Mouse (Mus musculus) forebrain, embryonic 14.5 days (tissue): ENCODE measurements around the gene Rtl5. TPM values are rescaled to one million over a fixed set of nuclear protein-coding genes. Genes with fewer than 3 reads are reported as not detected.

Source experiments
- ATAC-seq: fragments of 200-750 bp; cut with Nextera tagmentation; 2 replicates; pipeline ENCODE4 v1.8.0; 2017; ENCODE audit warnings: mild to moderate bottlenecking, moderate library complexity
- DNase-seq: peaks from one replicate; pipeline ENCODE4 v3.0.0-alpha.2; 2015; ENCODE audit warnings: low spot score
- H3K27ac ChIP-seq: fragments of 300-500 bp; sonication (generic); 2 replicates; pipeline ENCODE4 v1.5.1; 2014; ENCODE audit warnings: low read depth, mild to moderate bottlenecking, control low read depth, low read length, moderate library complexity
- H3K27me3 ChIP-seq: fragments of 300-500 bp; sonication (generic); replicated peaks from 2 replicates; pipeline ENCODE4 v1.6.1; 2014; ENCODE audit warnings: low read length, control low read depth, mixed read lengths; ENCODE audit not compliant: control insufficient read depth, insufficient read depth
- H3K36me3 ChIP-seq: fragments of 300-500 bp; sonication (generic); 2 replicates; pipeline ENCODE4 v1.6.1; 2014; ENCODE audit warnings: low read length, control low read depth; ENCODE audit not compliant: control insufficient read depth, insufficient read depth
- H3K4me1 ChIP-seq: fragments of 300-500 bp; sonication (generic); 2 replicates; pipeline ENCODE4 v1.6.1; 2014; ENCODE audit warnings: antibody characterized with exemption, low read length, control low read depth; ENCODE audit not compliant: control insufficient read depth, insufficient read depth
- H3K4me2 ChIP-seq: fragments of 300-500 bp; sonication (generic); 2 replicates; pipeline ENCODE4 v1.6.1; 2014; ENCODE audit warnings: mild to moderate bottlenecking, control low read depth, low read length
- H3K4me3 ChIP-seq: fragments of 300-500 bp; sonication (generic); 2 replicates; pipeline ENCODE4 v1.5.1; 2014; ENCODE audit warnings: low read depth, low read length, control low read depth
- H3K9ac ChIP-seq: fragments of 300-500 bp; sonication (generic); 2 replicates; pipeline ENCODE4 v1.6.1; 2014; ENCODE audit warnings: mild to moderate bottlenecking, low read length, control low read depth, moderate library complexity
- H3K9me3 ChIP-seq: fragments of 300-500 bp; sonication (generic); replicated peaks from 2 replicates; pipeline ENCODE4 v1.6.1; 2016; ENCODE audit warnings: low read length, control low read depth, mixed read lengths; ENCODE audit not compliant: control insufficient read depth
- WGBS: fragments of 180-500 bp; shearing (Covaris S2); extraction: QIAGEN DNeasy Blood & Tissue Kit; methylation state at CpG from one replicate; pipeline ENCODE4 v1.1.7; 2014; 5-methylcytosine and 5-hydroxymethylcytosine counted together
- polyA plus RNA-seq: library from polyadenylated mRNA; unstranded; fragments of >200 nt; fragmentation: Nextera tagmentation; extraction: Ambion mirVana; gene quantifications from 2 replicates; pipeline ENCODE4 v1.2.1, GENCODE M21; 2014

The Rtl5 gene
- polyA plus RNA-seq, 1 experiment from 2014 or later = 11.0 TPM

DNA sequence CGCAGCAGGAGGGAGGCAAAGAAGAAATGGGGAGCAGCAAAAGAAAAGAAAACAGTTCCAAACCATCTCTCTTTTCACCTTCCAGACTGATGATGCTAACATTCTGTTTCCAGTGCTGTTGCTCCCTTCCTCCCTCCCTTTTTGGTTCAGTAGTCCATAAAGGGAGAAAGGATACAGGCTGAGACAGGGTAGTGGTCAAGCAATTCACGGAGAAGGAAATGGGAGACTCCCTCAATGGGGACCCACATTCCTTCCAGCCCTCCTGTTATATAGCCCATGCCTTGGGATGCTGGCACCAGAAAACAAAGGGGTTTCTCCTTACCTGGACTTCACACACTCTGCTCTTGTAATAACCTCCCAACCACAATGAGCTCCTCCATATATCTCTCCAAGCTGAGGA is 413 bp upstream of the Rtl5 start:
- WGBS = 35% methylated on average over 2 of the region's 2 CpGs
- ATAC-seq = peak; percentile 30
- no peak for DNase-seq
- peak overlapping the region; percentile 58 for H3K4me2 ChIP-seq
- H3K4me1 ChIP-seq = peaks cover 5% of the 10 kb centered on the region; the same call in 1 of the 2 replicates
- H3K27me3 ChIP-seq = no peaks in the 10 kb centered on the region
- H3K9ac ChIP-seq = peak overlapping the region; percentile 50; the same call in 1 of the 2 replicates
- peak overlapping the region; percentile 52 for H3K4me3 ChIP-seq
- no peaks in the 10 kb centered on the region for H3K9me3 ChIP-seq
- H3K27ac ChIP-seq = peak overlapping the region; percentile 77
- peaks cover 4% of the 10 kb centered on the region; the same call in 1 of the 2 replicates for H3K36me3 ChIP-seq

- Histone ChIP-seq H3K4me1 (peaks cover 5% of the 10 kb centered on the region; the same call in 1 of the 2 replicates), H3K9ac (no peak overlapping the region), H3K4me3 (no peak overlapping the region), H3K27me3 (no peaks in the 10 kb centered on the region), H3K4me2 (peak overlapping the region; percentile 58; the same call in 1 of the 2 replicates), H3K27ac (no peak overlapping the region), H3K36me3 (peaks cover 4% of the 10 kb centered on the region; the same call in 1 of the 2 replicates), H3K9me3 (no peaks in the 10 kb centered on the region)
- WGBS = 92% methylated on average over 24 of the region's 24 CpGs
- ATAC-seq (no peak), DNase-seq (no peak)
Observed at GRCm38 (mm10) chrX:102068811-102069540, 2.1 kb downstream of the Rtl5 start.

DNA sequence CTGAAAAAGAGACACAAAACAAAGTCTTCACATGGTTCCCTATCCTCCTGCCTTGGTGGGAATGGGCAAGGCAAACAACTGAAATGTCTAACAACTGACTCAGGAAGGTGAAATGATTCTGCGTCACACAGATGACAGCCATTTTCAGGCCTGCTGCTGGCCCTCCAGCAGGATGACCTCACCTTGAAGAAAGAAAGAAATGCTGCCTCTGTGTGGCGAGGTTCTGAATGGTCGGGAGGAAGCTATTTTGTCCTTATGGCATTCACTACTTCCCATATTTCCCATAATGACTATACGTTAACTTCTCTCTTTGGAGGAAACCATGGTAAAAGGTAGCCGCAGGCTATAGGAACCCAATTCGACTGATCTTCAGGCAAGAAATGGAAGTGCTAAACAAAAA is 4.0 kb downstream of the Rtl5 start:
- H3K4me1 ChIP-seq = peaks cover 5% of the 10 kb centered on the region; the same call in 1 of the 2 replicates
- no peak overlapping the region for H3K4me3 ChIP-seq
- peak overlapping the region; percentile 25; the same call in 1 of the 2 replicates for H3K4me2 ChIP-seq
- no peak overlapping the region for H3K27ac ChIP-seq
- no peaks in the 10 kb centered on the region for H3K9me3 ChIP-seq
- H3K9ac ChIP-seq = no peak overlapping the region
- 65% methylated on average over 6 of the region's 6 CpGs for WGBS
- no peak for DNase-seq
- H3K36me3 ChIP-seq = peaks cover 4% of the 10 kb centered on the region; the same call in 1 of the 2 replicates
- no peak for ATAC-seq
- H3K27me3 ChIP-seq = no peaks in the 10 kb centered on the region

DNA sequence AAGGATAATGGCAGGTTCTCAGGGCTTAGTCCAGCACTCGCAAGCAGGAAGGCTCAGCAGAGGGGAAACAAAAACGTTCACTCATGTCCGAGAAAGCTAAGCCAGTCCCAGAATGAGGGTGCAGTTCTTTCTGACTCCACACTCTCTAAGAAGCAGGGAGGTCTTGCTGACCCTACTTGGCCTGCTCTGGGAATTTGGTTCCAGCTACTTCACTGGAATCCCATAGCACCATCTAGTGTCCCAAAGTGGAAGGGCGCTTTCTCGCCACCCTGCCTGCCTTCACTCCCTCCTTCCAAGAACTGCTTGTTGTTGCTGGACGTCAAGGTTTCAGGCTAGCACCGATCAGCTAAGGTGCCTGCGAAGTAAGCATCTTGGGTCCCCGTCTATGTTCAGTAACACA is 5.0 kb downstream of the Rtl5 start:
- peak; percentile 19 for ATAC-seq
- H3K27me3 ChIP-seq = no peaks in the 10 kb centered on the region
- peak; percentile 79 for DNase-seq
- H3K27ac ChIP-seq = no peak overlapping the region
- no peaks in the 10 kb centered on the region for H3K9me3 ChIP-seq
- WGBS = 25% methylated on average over 9 of the region's 9 CpGs
- no peak overlapping the region for H3K4me3 ChIP-seq
- H3K36me3 ChIP-seq = peaks cover 4% of the 10 kb centered on the region; the same call in 1 of the 2 replicates
- no peak overlapping the region for H3K9ac ChIP-seq
- H3K4me2 ChIP-seq = no peak overlapping the region
- H3K4me1 ChIP-seq = no peaks in the 10 kb centered on the region

GRCm38 (mm10) chrX:102065213-102065775 is 5.8 kb downstream of the Rtl5 start:
- no peak for ATAC-seq
- peaks cover 4% of the 10 kb centered on the region; the same call in 1 of the 2 replicates for H3K36me3 ChIP-seq
- no peak overlapping the region for H3K4me3 ChIP-seq
- no peak for DNase-seq
- H3K27ac ChIP-seq = no peak overlapping the region
- H3K9me3 ChIP-seq = no peaks in the 10 kb centered on the region
- no peak overlapping the region for H3K9ac ChIP-seq
- H3K27me3 ChIP-seq = no peaks in the 10 kb centered on the region
- H3K4me1 ChIP-seq = no peaks in the 10 kb centered on the region
- H3K4me2 ChIP-seq = no peak overlapping the region
- WGBS = 38% methylated on average over 4 of the region's 4 CpGs

DNA sequence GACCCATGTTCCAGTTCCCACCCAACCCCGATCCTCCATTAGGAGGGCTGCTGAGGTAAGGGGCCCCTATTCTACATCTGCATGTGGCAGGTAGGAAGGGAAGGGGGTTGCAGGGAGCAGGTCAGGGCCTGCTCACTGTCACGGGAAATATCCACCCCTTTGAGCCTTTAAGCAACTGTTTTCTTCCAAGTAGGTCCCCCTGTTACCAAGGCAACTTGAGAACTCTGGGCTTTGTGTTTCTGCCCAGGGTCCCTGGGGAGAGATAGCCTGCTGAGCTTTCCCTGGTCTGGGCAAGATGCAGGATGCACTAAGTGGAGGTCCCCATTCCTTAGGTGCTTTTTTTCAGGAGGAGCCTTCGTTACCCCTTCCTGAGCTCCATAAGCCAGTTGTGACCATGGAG is 7.0 kb downstream of the Rtl5 start:
- H3K4me3 ChIP-seq = no peak overlapping the region
- 56% methylated on average over 3 of the region's 3 CpGs for WGBS

DNA sequence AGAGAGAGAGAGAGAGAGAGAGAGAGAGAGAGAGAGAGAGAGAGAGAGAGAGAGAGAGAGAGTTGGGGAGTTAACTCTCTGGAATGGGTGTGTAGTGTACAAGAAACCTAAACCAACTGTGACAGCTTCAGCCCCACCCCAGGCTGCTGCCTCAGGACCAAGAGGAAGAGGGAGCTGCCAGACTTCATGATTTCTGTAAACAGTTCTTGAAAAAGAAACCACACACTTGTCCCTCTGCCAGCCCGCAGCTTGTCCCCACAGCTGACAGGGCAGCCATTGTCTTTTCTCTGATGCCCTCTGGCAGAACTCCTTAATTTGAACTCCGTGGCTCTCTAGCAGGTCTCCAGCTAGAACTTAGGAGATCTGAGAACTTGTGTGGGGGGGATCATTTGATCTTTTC is 10.2 kb downstream of the Rtl5 start:
- no peaks in the 10 kb centered on the region for H3K27me3 ChIP-seq
- DNase-seq (peak; percentile 57), ATAC-seq (0 out of 2 replicates have a peak, but pooled peaks have one; percentile 42)
- H3K9ac ChIP-seq = no peak overlapping the region
- no peaks in the 10 kb centered on the region for H3K4me1 ChIP-seq
- H3K4me3 ChIP-seq = no peak overlapping the region
- no peaks in the 10 kb centered on the region for H3K9me3 ChIP-seq
- no peak overlapping the region for H3K4me2 ChIP-seq
- no peak overlapping the region for H3K27ac ChIP-seq
- H3K36me3 ChIP-seq = no peaks in the 10 kb centered on the region
- 36% methylated on average over 2 of the region's 2 CpGs for WGBS

More for the DNA sequence above, 7.0 kb downstream of the Rtl5 start:
- H3K9me3 ChIP-seq = no peaks in the 10 kb centered on the region
- ATAC-seq (no peak), DNase-seq (no peak)
- peaks cover 4% of the 10 kb centered on the region; the same call in 1 of the 2 replicates for H3K36me3 ChIP-seq
- no peak overlapping the region for H3K4me2 ChIP-seq
- no peak overlapping the region for H3K27ac ChIP-seq
- no peak overlapping the region for H3K9ac ChIP-seq
- no peaks in the 10 kb centered on the region for H3K27me3 ChIP-seq
- H3K4me1 ChIP-seq = no peaks in the 10 kb centered on the region

DNA sequence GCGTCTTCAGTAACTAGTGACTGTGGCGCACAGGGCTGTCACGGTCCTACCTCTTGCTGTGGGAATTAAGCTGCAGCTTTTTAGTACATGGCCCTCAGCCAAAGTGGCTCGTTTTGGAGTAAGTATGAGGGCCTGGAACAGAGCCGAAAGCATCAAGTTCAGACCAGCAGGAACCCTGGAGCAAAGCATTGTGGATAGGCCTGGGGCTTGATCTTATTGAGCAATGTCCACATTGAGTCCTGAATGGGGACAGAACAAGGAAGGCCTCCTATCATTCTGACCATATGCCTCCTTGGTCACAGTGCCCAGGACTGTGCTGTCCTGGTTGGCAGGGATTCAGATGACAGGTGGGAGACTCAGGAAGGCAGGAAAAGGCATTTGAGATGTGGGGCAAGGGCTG is 10.9 kb downstream of the Rtl5 start:
- 57% methylated on average over 5 of the region's 5 CpGs for WGBS
- H3K27ac ChIP-seq = no peak overlapping the region
- peak; percentile 32 for DNase-seq
- H3K4me1 ChIP-seq = no peaks in the 10 kb centered on the region
- no peaks in the 10 kb centered on the region for H3K27me3 ChIP-seq
- peak; percentile 29; the same call in 1 of the 2 replicates for ATAC-seq
- H3K9me3 ChIP-seq = no peaks in the 10 kb centered on the region
- no peaks in the 10 kb centered on the region for H3K36me3 ChIP-seq
- H3K4me2 ChIP-seq = no peak overlapping the region
- H3K9ac ChIP-seq = no peak overlapping the region
- H3K4me3 ChIP-seq = no peak overlapping the region

DNA sequence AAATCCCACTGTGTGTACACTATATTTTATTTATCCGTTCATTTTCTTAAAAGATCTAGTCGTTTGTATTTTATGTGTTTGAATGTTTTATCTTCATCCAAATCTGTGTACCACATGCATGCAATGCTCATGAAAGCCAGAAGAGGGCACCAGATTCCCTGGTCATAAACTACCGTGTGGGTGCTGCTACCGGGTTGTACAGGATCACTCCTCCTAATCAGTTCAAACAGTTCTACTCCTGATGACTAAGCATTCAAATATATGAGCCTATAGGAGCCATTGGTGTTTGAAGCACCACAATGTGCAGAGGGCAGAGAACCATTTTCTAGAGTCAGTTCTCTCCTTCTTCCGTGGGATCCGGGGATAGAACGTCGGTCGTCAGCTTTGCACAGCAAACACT is 11.7 kb downstream of the Rtl5 start:
- Histone ChIP-seq H3K4me3 (no peak overlapping the region), H3K4me2 (no peak overlapping the region), H3K9me3 (no peaks in the 10 kb centered on the region), H3K27ac (no peak overlapping the region), H3K4me1 (no peaks in the 10 kb centered on the region), H3K27me3 (no peaks in the 10 kb centered on the region), H3K9ac (no peak overlapping the region), H3K36me3 (no peaks in the 10 kb centered on the region)
- no peak for ATAC-seq
- peak; percentile 54 for DNase-seq
- 66% methylated on average over 9 of the region's 9 CpGs for WGBS
